ENCODE assay signal across 9 mouse cellular contexts in genomic region chr7:143793121-143793520, GRCm38 (mm10). TPM values are rescaled to one million over a fixed set of nuclear protein-coding genes. Genes with fewer than 3 reads are reported as not detected.
DNase-seq lines count a peak whose midpoint lies in the region; ATAC-seq and TF ChIP-seq lines count a peak whose summit lies in the region.
"Had no signal": no experiment of that assay in that cellular context is flagged by ENCODE, and none has a peak within 500 bp of the region (broad histone marks: within the 10 kb centered on the region; RNA-seq: fewer than 3 reads in every experiment).

No protein-coding gene starts in this region.

- no peak for TF ChIP-seq EP300 in liver, postnatal 0 days (IDR thresholded peaks at IDR 0.05; ENCODE audit: low read depth)

- peak; percentile 51 to 73 for DNase-seq in adrenal gland, adult (ENCODE audit: inconsistent age in 2 of 2, low spot score in 1 of 2)
- DNase-seq in adrenal gland, postnatal 4 days (ENCODE audit: low spot score in 2 of 2): no peak
- DNase-seq in ovary, adult 18-20 months (ENCODE audit: low spot score): peak; percentile 40
- no peak for DNase-seq in ovary, postnatal 10 days (ENCODE audit: low spot score)
- peak; percentile 71 for DNase-seq in liver, postnatal 0 days
- DNase-seq in splenic B cell, adult 2 months (ENCODE audit: low read depth, low spot score): peak; percentile 87
- no peak for DNase-seq in left cerebral cortex, adult 11 months (ENCODE audit: low spot score)

- H3K9me3 ChIP-seq in liver, postnatal 0 days (ENCODE audit: low read length): 0 out of 2 replicates have a peak, but pooled peaks cover 8% of the 10 kb centered on the region
- H3K9me3 ChIP-seq: heart, embryonic 15.5 days had no signal

- H3K4me3 ChIP-seq in embryonic fibroblast, embryonic 13.5 days (ENCODE audit: insufficient read depth, low read length): no peak overlapping the region
- no peak overlapping the region for H3K4me3 ChIP-seq in liver, postnatal 0 days (ENCODE audit: low read depth, low read length)
- H3K4me3 ChIP-seq: heart, embryonic 15.5 days had no signal

- no peaks in the 10 kb centered on the region for H3K4me1 ChIP-seq in embryonic fibroblast, embryonic 13.5 days (ENCODE audit: control insufficient read depth, insufficient read depth, low read length)
- no peaks in the 10 kb centered on the region; the same call in 1 of the 2 replicates for H3K4me1 ChIP-seq in liver, postnatal 0 days (ENCODE audit: insufficient read depth)
- H3K4me1 ChIP-seq: heart, embryonic 15.5 days had no signal

- peak; percentile 78 for ATAC-seq in liver, postnatal 0 days

- H3K27me3 ChIP-seq in liver, postnatal 0 days (ENCODE audit: insufficient read depth, low read length): no peaks in the 10 kb centered on the region
- no peaks in the 10 kb centered on the region for H3K27me3 ChIP-seq in splenic B cell, adult 2 months (ENCODE audit: control insufficient read depth, insufficient read depth, low read length, poor library complexity, severe bottlenecking)
- H3K27me3 ChIP-seq: heart, embryonic 15.5 days had no signal

- H3K4me2 ChIP-seq in liver, postnatal 0 days (ENCODE audit: low read depth, low read length): no peak overlapping the region
- H3K4me2 ChIP-seq: heart, embryonic 15.5 days had no signal

- H3K9ac ChIP-seq in liver, postnatal 0 days (replicated peaks): no peak overlapping the region
- H3K9ac ChIP-seq: heart, embryonic 15.5 days had no signal

- no peak overlapping the region for H3K27ac ChIP-seq in embryonic fibroblast, embryonic 13.5 days (ENCODE audit: insufficient read depth, low read length)
- H3K27ac ChIP-seq in liver, postnatal 0 days (ENCODE audit: low read depth): no peak overlapping the region
- H3K27ac ChIP-seq: heart, embryonic 15.5 days had no signal

- TF ChIP-seq CTCF in embryonic fibroblast, embryonic 13.5 days (IDR thresholded peaks at IDR 0.05; ENCODE audit: borderline replicate concordance, insufficient read depth, low read length): peak; percentile 45; the same call in 1 of the 2 replicates
- peak; percentile 74 for TF ChIP-seq CTCF in liver, postnatal 0 days (IDR thresholded peaks at IDR 0.05; ENCODE audit: low read depth)

- 42% methylated on average over 4 of the region's 4 CpGs for WGBS in liver, postnatal 0 days (ENCODE audit: insufficient replicate concordance)

- peaks cover 17% of the 10 kb centered on the region for H3K36me3 ChIP-seq in liver, postnatal 0 days (replicated peaks; ENCODE audit: insufficient read depth, low read length)
- H3K36me3 ChIP-seq in splenic B cell, adult 2 months (ENCODE audit: control insufficient read depth, insufficient read depth, low read length, poor library complexity, severe bottlenecking): no peaks in the 10 kb centered on the region; the same call in none of the 2 replicates

- no peak for TF ChIP-seq POLR2A in embryonic fibroblast, embryonic 13.5 days (IDR thresholded peaks at IDR 0.05; ENCODE audit: low read depth, low read length)

RNA-seq across cellular contexts. Expression of gene Mrgpre, which starts 8.8 kb away (rescaled TPM):
- total RNA-seq in adrenal gland, postnatal 4 days (2021): 1 to 10 TPM; 3.0 to 3.4 TPM
- 2.3 and 2.5 TPM in 2 replicates for polyA plus RNA-seq in embryonic fibroblast, embryonic 13.5 days (2011; ENCODE audit: insufficient read length, low read depth, missing spikeins)
- polyA plus RNA-seq in liver, postnatal 0 days (2015; fragmentation: Nextera tagmentation; extraction: Ambion mirVana): 0.08 and 0.15 TPM in 2 replicates

RNA-seq across cellular contexts. Expression of gene Mrgprg, which starts 26.3 kb away (rescaled TPM):
- not detected for total RNA-seq in adrenal gland, postnatal 4 days (2021)
- not detected in 2 replicates for polyA plus RNA-seq in embryonic fibroblast, embryonic 13.5 days (2011; ENCODE audit: insufficient read length, low read depth, missing spikeins)
- not detected in 2 replicates for polyA plus RNA-seq in liver, postnatal 0 days (2015; fragmentation: Nextera tagmentation; extraction: Ambion mirVana)
- polyA plus RNA-seq: heart, embryonic 15.5 days had no signal

RNA-seq across cellular contexts. Expression of gene Nadsyn1, which starts 29.5 kb away (rescaled TPM):
- 10 to 100 TPM; 12.4 to 13.9 TPM for total RNA-seq in adrenal gland, postnatal 4 days (2021)
- 6.6 and 7.0 TPM in 2 replicates for polyA plus RNA-seq in embryonic fibroblast, embryonic 13.5 days (2011; ENCODE audit: insufficient read length, low read depth, missing spikeins)
- 9.2 and 11.1 TPM in 2 replicates for polyA plus RNA-seq in liver, postnatal 0 days (2015; fragmentation: Nextera tagmentation; extraction: Ambion mirVana)

RNA-seq across cellular contexts. Expression of gene Dhcr7, which starts 29.8 kb away (rescaled TPM):
- total RNA-seq in adrenal gland, postnatal 4 days (2021): 100 to 1,000 TPM; 186 to 188 TPM
- polyA plus RNA-seq in embryonic fibroblast, embryonic 13.5 days (2011; ENCODE audit: insufficient read length, low read depth, missing spikeins): 33.8 and 36.6 TPM in 2 replicates
- 11.4 and 12.1 TPM in 2 replicates for polyA plus RNA-seq in liver, postnatal 0 days (2015; fragmentation: Nextera tagmentation; extraction: Ambion mirVana)

RNA-seq across cellular contexts. Expression of gene Osbpl5, which starts 36.3 kb away (rescaled TPM):
- total RNA-seq in adrenal gland, postnatal 4 days (2021): 10 to 100 TPM; 42.3 to 50.7 TPM
- 54.2 and 70.5 TPM in 2 replicates for polyA plus RNA-seq in embryonic fibroblast, embryonic 13.5 days (2011; ENCODE audit: insufficient read length, low read depth, missing spikeins)
- 1.4 and 1.6 TPM in 2 replicates for polyA plus RNA-seq in liver, postnatal 0 days (2015; fragmentation: Nextera tagmentation; extraction: Ambion mirVana)

Comparison
In these comparisons a context has a peak if more than half of its experiments do, and no peak if none do; other contexts are left out.
1. DNase-seq: peak in adrenal gland, adult (2 of 2), ovary, adult 18-20 months (single experiment), liver, postnatal 0 days (single experiment) and splenic B cell, adult 2 months (single experiment); none in adrenal gland, postnatal 4 days (0 of 2), ovary, postnatal 10 days (single experiment) and left cerebral cortex, adult 11 months (single experiment).